Mouse (Mus musculus): ENCODE measurements around the gene Gsg1l. TPM values are rescaled to one million over a fixed set of nuclear protein-coding genes. Genes with fewer than 3 reads are reported as not detected.
A peak's percentile ranks its signal among the peaks of the same experiment; 100 is the strongest.

Gsg1l gene
- polyA plus RNA-seq, 1 experiment from 2014 or later = 4.7 TPM

- DNase-seq (ENCODE audit: low spot score) = no peak
- no peaks in the 10 kb centered on the region for H3K36me3 ChIP-seq
- no peak overlapping the region for H3K27ac ChIP-seq
- no peaks in the 10 kb centered on the region for H3K9me3 ChIP-seq
- H3K27me3 ChIP-seq (ENCODE audit: insufficient read depth, poor library complexity, severe bottlenecking) = no peaks in the 10 kb centered on the region
- WGBS = 95% methylated on average over 4 of the region's 4 CpGs
- no peak overlapping the region for H3K4me3 ChIP-seq
- H3K4me1 ChIP-seq (replicated peaks) = 0 out of 2 replicates have a peak, but pooled peaks cover 7% of the 10 kb centered on the region
These were observed 11.9 kb downstream of the Gsg1l start for GRCm38 (mm10) chr7:126070321-126070720.

- H3K27me3 ChIP-seq (ENCODE audit: insufficient read depth, poor library complexity, severe bottlenecking) = no peaks in the 10 kb centered on the region; the same call in 1 of the 2 replicates
- H3K9me3 ChIP-seq = peaks cover 5% of the 10 kb centered on the region
- H3K27ac ChIP-seq = no peak overlapping the region
- DNase-seq (ENCODE audit: low spot score) = no peak
- H3K36me3 ChIP-seq = no peaks in the 10 kb centered on the region
- H3K4me3 ChIP-seq = no peak overlapping the region
- H3K4me1 ChIP-seq (replicated peaks) = peaks cover 13% of the 10 kb centered on the region
- WGBS = 68% methylated on average over 14 of the region's 14 CpGs
These were observed 15.4 kb downstream of the Gsg1l start for GRCm38 (mm10) chr7:126066777-126067176.

- Histone ChIP-seq H3K4me1 (replicated peaks) (peaks cover 17% of the 10 kb centered on the region), H3K36me3 (no peaks in the 10 kb centered on the region), H3K27ac (no peak overlapping the region), H3K9me3 (peaks cover 5% of the 10 kb centered on the region), H3K4me3 (no peak overlapping the region), H3K27me3 (ENCODE audit: insufficient read depth, poor library complexity, severe bottlenecking) (peaks cover 12% of the 10 kb centered on the region)
- WGBS = 78% methylated on average over 5 of the region's 5 CpGs
- no peak for DNase-seq (ENCODE audit: low spot score)
These were observed 16.9 kb downstream of the Gsg1l start for GRCm38 (mm10) chr7:126065243-126065876.

- Histone ChIP-seq H3K4me3 (no peak overlapping the region), H3K27me3 (ENCODE audit: insufficient read depth, poor library complexity, severe bottlenecking) (peaks cover 17% of the 10 kb centered on the region), H3K36me3 (no peaks in the 10 kb centered on the region), H3K9me3 (peaks cover 5% of the 10 kb centered on the region), H3K4me1 (replicated peaks) (peaks cover 35% of the 10 kb centered on the region), H3K27ac (no peak overlapping the region)
- DNase-seq (ENCODE audit: low spot score) = no peak
- WGBS = 44% methylated on average over 4 of the region's 4 CpGs
These were observed 20.0 kb downstream of the Gsg1l start for GRCm38 (mm10) chr7:126062228-126062627.

- no peaks in the 10 kb centered on the region for H3K9me3 ChIP-seq
- H3K4me1 ChIP-seq (replicated peaks) = peaks cover 58% of the 10 kb centered on the region
- H3K4me3 ChIP-seq = no peak overlapping the region
- no peaks in the 10 kb centered on the region for H3K36me3 ChIP-seq
- H3K27ac ChIP-seq = no peak overlapping the region
- peaks cover 21% of the 10 kb centered on the region for H3K27me3 ChIP-seq (ENCODE audit: insufficient read depth, poor library complexity, severe bottlenecking)
- DNase-seq (ENCODE audit: low spot score) = no peak
- WGBS = 56% methylated on average over 7 of the region's 7 CpGs
These were observed 23.3 kb downstream of the Gsg1l start for GRCm38 (mm10) chr7:126058918-126059317.

- no peak for DNase-seq (ENCODE audit: low spot score)
- no peaks in the 10 kb centered on the region for H3K9me3 ChIP-seq
- 73% methylated on average over 10 of the region's 10 CpGs for WGBS
These were observed 24.8 kb downstream of the Gsg1l start for GRCm38 (mm10) chr7:126057332-126057914.

GRCm38 (mm10) chr7:126054574-126054973, 27.6 kb downstream of the Gsg1l start:
- 83% methylated on average over 6 of the region's 6 CpGs for WGBS
- Histone ChIP-seq H3K4me3 (no peak overlapping the region), H3K27ac (no peak overlapping the region), H3K4me1 (replicated peaks) (peaks cover 76% of the 10 kb centered on the region), H3K36me3 (no peaks in the 10 kb centered on the region), H3K27me3 (ENCODE audit: insufficient read depth, poor library complexity, severe bottlenecking) (peaks cover 13% of the 10 kb centered on the region), H3K9me3 (no peaks in the 10 kb centered on the region)
- DNase-seq (ENCODE audit: low spot score) = no peak

More at GRCm38 (mm10) chr7:126057332-126057914, 24.8 kb downstream of the Gsg1l start:
- Histone ChIP-seq H3K36me3 (no peaks in the 10 kb centered on the region), H3K4me1 (replicated peaks) (peaks cover 68% of the 10 kb centered on the region), H3K27me3 (ENCODE audit: insufficient read depth, poor library complexity, severe bottlenecking) (peaks cover 25% of the 10 kb centered on the region), H3K27ac (no peak overlapping the region), H3K4me3 (no peak overlapping the region)

GRCm38 (mm10) chr7:126053618-126054017, 28.6 kb downstream of the Gsg1l start:
- Histone ChIP-seq H3K36me3 (no peaks in the 10 kb centered on the region), H3K27ac (0 out of 2 replicates have a peak overlapping the region, but pooled peaks have one; percentile 25), H3K27me3 (ENCODE audit: insufficient read depth, poor library complexity, severe bottlenecking) (peaks cover 13% of the 10 kb centered on the region), H3K9me3 (no peaks in the 10 kb centered on the region), H3K4me3 (no peak overlapping the region), H3K4me1 (replicated peaks) (peaks cover 77% of the 10 kb centered on the region)
- peak; percentile 22 for DNase-seq (ENCODE audit: low spot score)
- 80% methylated on average over 7 of the region's 7 CpGs for WGBS

- Histone ChIP-seq H3K9me3 (no peaks in the 10 kb centered on the region), H3K4me1 (replicated peaks) (peaks cover 81% of the 10 kb centered on the region), H3K27me3 (ENCODE audit: insufficient read depth, poor library complexity, severe bottlenecking) (peaks cover 8% of the 10 kb centered on the region; the same call in 1 of the 2 replicates), H3K36me3 (no peaks in the 10 kb centered on the region), H3K27ac (peak overlapping the region; percentile 41), H3K4me3 (no peak overlapping the region)
- peak; percentile 29 for DNase-seq (ENCODE audit: low spot score)
- 45% methylated on average over 6 of the region's 6 CpGs for WGBS
These were observed 30.3 kb downstream of the Gsg1l start for GRCm38 (mm10) chr7:126051910-126052309.

GRCm38 (mm10) chr7:126045077-126045476, 37.1 kb downstream of the Gsg1l start:
- H3K27ac ChIP-seq = no peak overlapping the region
- H3K36me3 ChIP-seq = no peaks in the 10 kb centered on the region
- 0 out of 2 replicates have a peak, but pooled peaks cover 4% of the 10 kb centered on the region for H3K9me3 ChIP-seq
- no peak for DNase-seq (ENCODE audit: low spot score)
- H3K4me1 ChIP-seq (replicated peaks) = peaks cover 34% of the 10 kb centered on the region
- WGBS = 93% methylated on average over 6 of the region's 6 CpGs
- no peaks in the 10 kb centered on the region for H3K27me3 ChIP-seq (ENCODE audit: insufficient read depth, poor library complexity, severe bottlenecking)
- H3K4me3 ChIP-seq = no peak overlapping the region

GRCm38 (mm10) chr7:126042306-126042705, 39.9 kb downstream of the Gsg1l start:
- Histone ChIP-seq H3K27me3 (ENCODE audit: insufficient read depth, poor library complexity, severe bottlenecking) (no peaks in the 10 kb centered on the region), H3K4me1 (replicated peaks) (peaks cover 30% of the 10 kb centered on the region), H3K27ac (no peak overlapping the region), H3K36me3 (no peaks in the 10 kb centered on the region), H3K9me3 (0 out of 2 replicates have a peak, but pooled peaks cover 4% of the 10 kb centered on the region), H3K4me3 (no peak overlapping the region)
- WGBS = 61% methylated on average over 3 of the region's 3 CpGs
- DNase-seq (ENCODE audit: low spot score) = no peak

GRCm38 (mm10) chr7:126040794-126041526, 41.3 kb downstream of the Gsg1l start:
- no peaks in the 10 kb centered on the region for H3K36me3 ChIP-seq
- WGBS = 75% methylated on average over 18 of the region's 18 CpGs
- H3K9me3 ChIP-seq = 0 out of 2 replicates have a peak, but pooled peaks cover 4% of the 10 kb centered on the region
- DNase-seq (ENCODE audit: low spot score) = no peak
- H3K4me3 ChIP-seq = no peak overlapping the region
- H3K27me3 ChIP-seq (ENCODE audit: insufficient read depth, poor library complexity, severe bottlenecking) = no peaks in the 10 kb centered on the region
- peaks cover 30% of the 10 kb centered on the region for H3K4me1 ChIP-seq (replicated peaks)
- no peak overlapping the region for H3K27ac ChIP-seq

GRCm38 (mm10) chr7:126039847-126040246, 42.4 kb downstream of the Gsg1l start:
- H3K9me3 ChIP-seq = 0 out of 2 replicates have a peak, but pooled peaks cover 1% of the 10 kb centered on the region
- no peak for DNase-seq (ENCODE audit: low spot score)
- WGBS = 90% methylated on average over 5 of the region's 5 CpGs
- peak overlapping the region; percentile 78 for H3K27ac ChIP-seq
- peaks cover 30% of the 10 kb centered on the region for H3K4me1 ChIP-seq (replicated peaks)
- no peaks in the 10 kb centered on the region for H3K27me3 ChIP-seq (ENCODE audit: insufficient read depth, poor library complexity, severe bottlenecking)
- H3K36me3 ChIP-seq = no peaks in the 10 kb centered on the region
- no peak overlapping the region for H3K4me3 ChIP-seq

Measured in hindbrain, embryonic 10.5 days (tissue).